Mouse (Mus musculus): ENCODE data around the gene Ece1.

DNA sequence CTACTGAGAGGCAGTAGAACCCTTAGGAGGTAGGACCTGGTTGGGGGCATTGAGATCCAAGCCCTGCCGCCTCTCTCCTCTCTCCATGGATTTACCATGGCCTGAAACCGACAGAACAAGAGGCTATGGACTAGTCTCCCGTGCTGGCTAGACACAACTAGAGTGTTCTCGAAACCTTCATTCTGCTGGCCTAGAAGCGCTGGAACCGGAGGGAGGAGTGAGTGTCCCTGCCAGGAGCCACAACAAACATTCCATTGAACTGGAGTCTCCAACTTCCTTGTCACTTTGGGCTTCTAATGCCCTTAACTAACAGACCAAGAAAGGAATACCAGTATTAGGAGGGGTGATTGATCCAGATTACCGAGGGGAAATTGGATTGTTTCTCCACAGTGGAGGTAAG is 45.8 kb upstream of the Ece1 start:
- TF ChIP-seq CTCF (IDR thresholded peaks at IDR 0.05; ENCODE audit: low read depth, low read length) = no peak
- no peak for TF ChIP-seq GATA1 (IDR thresholded peaks at IDR 0.05; ENCODE audit: borderline replicate concordance, low read length)
- TF ChIP-seq TAL1 (conservative IDR thresholded peaks at IDR 0.05; ENCODE audit: low read depth, low read length) = no peak
- no peak for TF ChIP-seq GATA2 (IDR thresholded peaks at IDR 0.05; ENCODE audit: borderline replicate concordance, low read depth, low read length)

All from G1E (cell line).